19 mouse cellular contexts compared by ENCODE assay signal in genomic region chr2:116639935-116640334, GRCm38 (mm10).
"Had no signal": no experiment of that assay in that cellular context is flagged by ENCODE, and none has a peak within 500 bp of the region (broad histone marks: within the 10 kb centered on the region; RNA-seq: fewer than 3 reads in every experiment).

No protein-coding gene starts in this region.

- H3K4me3 ChIP-seq: kidney, embryonic 15.5 days; liver, embryonic 13.5 days; midbrain, embryonic 12.5 days; myocyte; neural tube, embryonic 13.5 days; stomach, embryonic 15.5 days had no signal

- H3K9me3 ChIP-seq: kidney, embryonic 15.5 days; liver, embryonic 13.5 days; midbrain, embryonic 12.5 days; neural tube, embryonic 13.5 days; stomach, embryonic 15.5 days had no signal

- H3K4me1 ChIP-seq: kidney, embryonic 15.5 days; liver, embryonic 13.5 days; midbrain, embryonic 12.5 days; neural tube, embryonic 13.5 days; stomach, embryonic 15.5 days had no signal

- ATAC-seq: midbrain, embryonic 16.5 days had no signal

- H3K27ac ChIP-seq: kidney, embryonic 15.5 days; liver, embryonic 13.5 days; midbrain, embryonic 12.5 days; neural tube, embryonic 13.5 days; stomach, embryonic 15.5 days had no signal

- DNase-seq: kidney, adult 11 months; kidney, adult 8-10 months; kidney, postnatal 10 days; kidney, postnatal 36 days; left cerebral cortex, postnatal 4 days; liver, embryonic 13.5 days; lung, adult 2 months; lung, postnatal 14 days; lung, postnatal 4 days; retina, postnatal 1 day; right cerebral cortex, postnatal 25 days; spleen, adult 18-20 months; thymus, postnatal 25 days had no signal

- H3K4me2 ChIP-seq: kidney, embryonic 15.5 days; liver, embryonic 13.5 days; midbrain, embryonic 12.5 days; neural tube, embryonic 13.5 days; stomach, embryonic 15.5 days had no signal

- H3K36me3 ChIP-seq: kidney, embryonic 15.5 days; liver, embryonic 13.5 days; midbrain, embryonic 12.5 days; neural tube, embryonic 13.5 days; stomach, embryonic 15.5 days had no signal

- H3K27me3 ChIP-seq: kidney, embryonic 15.5 days; liver, embryonic 13.5 days; midbrain, embryonic 12.5 days; neural tube, embryonic 13.5 days; stomach, embryonic 15.5 days had no signal

- H3K9ac ChIP-seq: kidney, embryonic 15.5 days; liver, embryonic 13.5 days; midbrain, embryonic 12.5 days; neural tube, embryonic 13.5 days; stomach, embryonic 15.5 days had no signal
